Mouse (Mus musculus): ENCODE measurements around the gene Man2a1.

GRCm38 (mm10) chr17:64620135-64620534 lies 19.6 kb downstream of the Man2a1 start:
- no peak for TF ChIP-seq CTCF (IDR thresholded peaks at IDR 0.05; ENCODE audit: borderline replicate concordance, insufficient read depth, low read length)
- no peak for TF ChIP-seq POLR2A (IDR thresholded peaks at IDR 0.05; ENCODE audit: low read depth, low read length)

Measured in embryonic fibroblast, embryonic 13.5 days (primary cell).